Mouse (Mus musculus): ENCODE data around the gene Commd4. TPM values are rescaled to one million over a fixed set of nuclear protein-coding genes. Genes with fewer than 3 reads are reported as not detected.

The Commd4 gene
- 160 TPM for polyA plus RNA-seq (2017; shearing (Covaris generic))

DNA sequence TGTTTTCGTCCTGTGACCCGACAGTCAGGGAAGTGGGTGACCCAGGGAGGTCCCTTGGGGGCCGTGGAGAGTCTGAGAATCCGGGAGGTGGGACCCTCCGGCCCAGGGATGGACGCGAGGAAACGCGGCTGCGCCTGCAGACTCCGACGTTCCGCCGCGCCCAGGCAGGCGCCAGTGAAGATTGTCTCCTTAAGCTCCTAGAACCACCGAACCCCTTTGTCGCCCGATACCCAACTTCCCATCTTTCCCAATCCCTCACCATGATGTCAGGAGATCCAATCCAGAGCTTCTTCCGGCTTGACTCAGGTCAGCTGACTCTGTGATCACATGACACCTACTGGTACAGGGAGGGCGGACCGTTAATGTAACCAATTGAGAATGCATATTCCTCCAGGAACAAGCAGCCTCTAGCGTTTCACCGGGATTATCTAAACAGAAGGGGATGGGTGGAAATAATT, at the start of gene Commd4:
Gene Commd4, minus strand, starts transcription at position 319 of the 458 bp plus-strand sequence.

GRCm38 (mm10) chr9:57148144-57148878, 9.8 kb downstream of the Commd4 start, which contains the start of gene Neil1:
Gene Neil1, minus strand, starts transcription at chr9:57148305.

DNA sequence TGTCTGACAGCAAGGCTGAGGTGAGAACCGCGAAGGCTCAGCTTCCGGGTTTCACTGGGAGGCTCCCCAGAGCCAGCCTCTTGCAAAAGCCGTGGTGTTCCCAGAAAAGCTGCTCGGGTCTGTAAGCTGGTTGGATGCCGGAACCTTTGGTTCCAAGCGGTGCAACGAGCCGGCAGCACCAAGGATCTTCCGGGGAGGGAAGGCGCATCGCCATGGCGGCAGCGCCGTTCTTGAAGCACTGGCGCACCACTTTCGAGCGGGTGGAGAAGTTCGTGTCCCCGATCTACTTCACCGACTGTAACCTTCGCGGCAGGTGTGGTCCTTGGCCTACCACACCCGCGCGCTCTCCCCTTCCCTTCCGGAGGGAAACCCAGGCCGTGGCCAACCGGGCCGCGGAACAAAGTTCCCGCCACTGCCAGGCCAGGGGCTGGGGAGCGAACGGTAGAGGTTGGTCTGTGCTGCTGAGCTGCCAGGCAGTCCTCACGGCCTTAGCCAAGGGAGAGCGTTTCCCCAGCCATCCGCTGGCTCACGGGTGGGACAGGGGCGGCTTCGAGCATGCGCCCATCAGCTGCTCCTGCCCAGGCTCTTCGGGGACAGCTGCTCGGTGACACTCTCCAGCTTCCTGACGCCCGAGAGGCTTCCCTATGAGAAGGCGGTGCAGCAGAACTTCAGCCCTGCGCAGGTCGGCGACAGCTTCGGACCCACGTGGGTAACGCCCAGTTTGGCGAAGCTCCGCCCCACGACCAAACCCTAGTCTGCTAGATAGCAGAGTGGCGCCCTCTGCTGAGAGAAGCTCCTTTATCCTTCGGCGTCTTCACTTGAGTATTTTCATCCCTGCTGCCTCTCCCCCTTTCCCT, 27.3 kb downstream of the Commd4 start, which contains the start of gene Man2c1:
Gene Man2c1, plus strand, starts transcription at position 114 of the 857 bp plus-strand sequence.

Other genes starting within 250 kb of the Commd4 start
- 5.1 TPM for gene Snx33, start 230.0 kb downstream of the Commd4 start, polyA plus RNA-seq (2017; shearing (Covaris generic))
- 72.1 TPM for gene Imp3, start 220.9 kb downstream of the Commd4 start, polyA plus RNA-seq (2017; shearing (Covaris generic))
- gene Snupn, start 207.5 kb downstream of the Commd4 start, polyA plus RNA-seq (2017; shearing (Covaris generic)) = 15.5 TPM
- 16.7 TPM for gene Ptpn9, start 163.4 kb downstream of the Commd4 start, polyA plus RNA-seq (2017; shearing (Covaris generic))
- 25.4 TPM for gene Sin3a, start 86.3 kb downstream of the Commd4 start, polyA plus RNA-seq (2017; shearing (Covaris generic))
- 74.8 TPM for gene Man2c1, start 27.6 kb downstream of the Commd4 start, polyA plus RNA-seq (2017; shearing (Covaris generic))
- gene Neil1, start 10.0 kb downstream of the Commd4 start, polyA plus RNA-seq (2017; shearing (Covaris generic)) = 54.0 TPM
- 0.23 TPM for gene Trcg1, start 78.2 kb upstream of the Commd4 start, polyA plus RNA-seq (2017; shearing (Covaris generic))
- 13.4 TPM for gene 1700017B05Rik, start 104.3 kb upstream of the Commd4 start, polyA plus RNA-seq (2017; shearing (Covaris generic))

Data from effector memory CD4-positive, alpha-beta T cell, adult 7 months (primary cell).